Mouse (Mus musculus) G1E (cell line): ENCODE measurements around the gene Klhl2. TPM values are rescaled to one million over a fixed set of nuclear protein-coding genes. Genes with fewer than 3 reads are reported as not detected.

ENCODE experiments used
- ATAC-seq: 2 replicates; pipeline ENCODE4 v1.8.0; 2016; ENCODE audit warnings: mild to moderate bottlenecking; ENCODE audit not compliant: insufficient number of reproducible peaks, poor library complexity, low FRiP score, severe bottlenecking; ENCODE audit errors: extremely low read depth
- DNase-seq: peaks from one replicate; pipeline ENCODE4 v3.0.0; 2012; ENCODE audit warnings: low spot score
- H3K27me3 ChIP-seq: 2 replicates; pipeline ENCODE4 v1.6.1; 2012; ENCODE audit warnings: mild to moderate bottlenecking, low read length, inconsistent platforms; ENCODE audit not compliant: insufficient read depth
- H3K36me3 ChIP-seq: replicated peaks from 2 replicates; pipeline ENCODE3; 2012; ENCODE audit warnings: mild to moderate bottlenecking, inconsistent platforms
- H3K4me1 ChIP-seq: 2 replicates; pipeline ENCODE4 v1.6.1; 2012; ENCODE audit warnings: low read depth, low read length, inconsistent platforms, mixed read lengths; ENCODE audit not compliant: insufficient read depth
- H3K4me3 ChIP-seq: 2 replicates; pipeline ENCODE4 v1.5.1; 2012; ENCODE audit warnings: low read depth, mild to moderate bottlenecking, inconsistent platforms, low read length, moderate library complexity, mixed read lengths
- H3K9me3 ChIP-seq: replicated peaks from 2 replicates; pipeline ENCODE4 v1.6.1; 2012; ENCODE audit warnings: inconsistent platforms
- CTCF ChIP-seq: IDR thresholded peaks from 2 replicates; pipeline ENCODE4 v1.5.1; 2012; ENCODE audit warnings: low read depth, low read length, inconsistent platforms, mixed read lengths
- GATA1 ChIP-seq: IDR thresholded peaks from 2 replicates; pipeline ENCODE4 v1.6.1; 2012; ENCODE audit warnings: borderline replicate concordance, low read length, inconsistent platforms, mixed read lengths
- GATA2 ChIP-seq: IDR thresholded peaks from 2 replicates; pipeline ENCODE4 v1.6.1; 2012; ENCODE audit warnings: low read depth, low read length, inconsistent platforms, borderline replicate concordance
- POLR2AphosphoS5 ChIP-seq: IDR thresholded peaks from 2 replicates; pipeline ENCODE4 v1.6.1; 2012; ENCODE audit warnings: low read depth, low read length, inconsistent platforms; ENCODE audit not compliant: insufficient replicate concordance
- TAL1 ChIP-seq: conservative IDR thresholded peaks from 2 replicates; pipeline ENCODE4 v1.6.1; 2012; ENCODE audit warnings: low read depth, low read length, inconsistent platforms, mixed read lengths
- polyA plus RNA-seq: library from polyadenylated mRNA; stranded (reverse); fragments of >175 nt; gene quantifications from 2 replicates; pipeline ENCODE4 v1.2.3, GENCODE M21; 2012
- total RNA-seq, 2 experiments: library from RNA; stranded (forward) in 1 of 2; stranded (reverse) in 1 of 2; fragments of 200-1000 nt in 1 of 2; fragments of >200 nt in 1 of 2; fragmentation: Nextera tagmentation in 1 of 2; gene quantifications; 2 replicates each; pipeline ENCODE4 v1.2.3; 2014 to 2017

Klhl2 gene
- total and polyA plus RNA-seq, 3 experiments, result 4.2 to 14.2 (median 8.6) TPM

- no peak overlapping the region for H3K4me3 ChIP-seq
- TF ChIP-seq GATA1 (no peak), GATA2 (no peak), CTCF (no peak), POLR2AphosphoS5 (no peak), TAL1 (no peak)
- H3K9me3 ChIP-seq, result no peaks in the 10 kb centered on the region
- H3K4me1 ChIP-seq, result no peaks in the 10 kb centered on the region
- ATAC-seq, result no peak
- peaks cover 8% of the 10 kb centered on the region for H3K36me3 ChIP-seq
- H3K27me3 ChIP-seq, result no peaks in the 10 kb centered on the region
- DNase-seq, result no peak
Observed at GRCm38 (mm10) chr8:64799306-64799705, 50.5 kb downstream of the Klhl2 start.

- no peak for DNase-seq
- no peaks in the 10 kb centered on the region for H3K4me1 ChIP-seq
- H3K27me3 ChIP-seq, result no peaks in the 10 kb centered on the region
- H3K4me3 ChIP-seq, result no peak overlapping the region
- peaks cover 8% of the 10 kb centered on the region for H3K36me3 ChIP-seq
- TF ChIP-seq CTCF (no peak), POLR2AphosphoS5 (no peak), GATA1 (no peak), TAL1 (no peak), GATA2 (no peak)
- ATAC-seq, result no peak
- H3K9me3 ChIP-seq, result no peaks in the 10 kb centered on the region
Observed at GRCm38 (mm10) chr8:64798503-64798902, 51.3 kb downstream of the Klhl2 start.

DNA sequence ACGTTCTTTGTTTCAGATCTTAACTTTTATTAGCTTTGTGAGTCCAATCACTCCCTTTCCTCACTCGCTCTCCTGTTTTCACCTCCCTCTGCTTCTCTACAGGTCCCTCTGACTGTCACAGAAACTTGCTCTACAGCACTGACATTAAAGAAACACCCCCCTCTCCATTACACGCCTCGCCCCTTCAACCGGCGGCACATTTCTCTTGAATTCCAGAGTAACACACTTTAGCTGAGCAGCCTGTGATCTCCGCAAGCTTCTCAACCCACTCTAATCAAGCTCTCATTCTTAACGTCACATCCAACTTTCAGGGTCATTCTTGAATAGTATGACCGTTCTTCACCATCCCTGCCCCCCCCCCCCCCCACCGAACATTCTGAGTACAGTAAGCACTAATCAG lies 52.1 kb downstream of the Klhl2 start:
- no peaks in the 10 kb centered on the region for H3K9me3 ChIP-seq
- no peak for ATAC-seq
- peaks cover 8% of the 10 kb centered on the region for H3K36me3 ChIP-seq
- H3K4me1 ChIP-seq, result no peaks in the 10 kb centered on the region
- no peak for DNase-seq
- no peaks in the 10 kb centered on the region for H3K27me3 ChIP-seq
- H3K4me3 ChIP-seq, result no peak overlapping the region
- TF ChIP-seq GATA1 (no peak), POLR2AphosphoS5 (no peak), CTCF (no peak), GATA2 (no peak), TAL1 (no peak)

GRCm38 (mm10) chr8:64791250-64791881 lies 58.5 kb downstream of the Klhl2 start:
- peaks cover 15% of the 10 kb centered on the region for H3K36me3 ChIP-seq
- TF ChIP-seq GATA2 (no peak), CTCF (no peak), GATA1 (no peak), POLR2AphosphoS5 (no peak), TAL1 (no peak)
- H3K4me3 ChIP-seq, result no peak overlapping the region
- no peak for DNase-seq
- no peaks in the 10 kb centered on the region for H3K27me3 ChIP-seq
- H3K9me3 ChIP-seq, result no peaks in the 10 kb centered on the region
- peaks cover 3% of the 10 kb centered on the region; the same call in 1 of the 2 replicates for H3K4me1 ChIP-seq
- ATAC-seq, result no peak

- peaks cover 15% of the 10 kb centered on the region for H3K36me3 ChIP-seq
- no peak for TF ChIP-seq POLR2AphosphoS5
- DNase-seq, result no peak
- no peaks in the 10 kb centered on the region for H3K9me3 ChIP-seq
- no peak for ATAC-seq
- H3K27me3 ChIP-seq, result no peaks in the 10 kb centered on the region
- peaks cover 4% of the 10 kb centered on the region; the same call in 1 of the 2 replicates for H3K4me1 ChIP-seq
- no peak overlapping the region for H3K4me3 ChIP-seq
Observed at GRCm38 (mm10) chr8:64790418-64790817, 59.4 kb downstream of the Klhl2 start.

DNA sequence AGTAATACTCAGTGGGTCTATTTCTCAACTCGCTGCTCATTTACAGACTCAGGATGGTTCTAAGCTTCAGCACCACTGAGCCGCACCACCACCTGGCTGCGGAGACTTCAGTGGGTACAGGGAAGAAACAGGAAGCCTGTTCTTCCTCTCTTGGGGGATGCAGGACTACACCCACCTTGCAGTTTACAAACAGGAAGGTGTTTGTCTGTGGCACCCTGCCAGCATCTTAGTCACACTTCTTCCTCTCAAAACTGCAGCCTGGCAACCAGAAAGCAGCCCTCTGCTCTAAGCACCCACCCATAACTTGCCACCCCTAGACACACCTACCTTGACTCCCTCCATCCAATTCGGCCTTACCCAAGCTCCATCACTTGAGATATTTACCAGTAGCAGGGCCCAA lies 61.1 kb downstream of the Klhl2 start:
- DNase-seq, result no peak
- TF ChIP-seq GATA1 (no peak), GATA2 (no peak), CTCF (no peak), POLR2AphosphoS5 (no peak), TAL1 (no peak)
- H3K9me3 ChIP-seq, result no peaks in the 10 kb centered on the region
- no peak overlapping the region for H3K4me3 ChIP-seq
- peaks cover 10% of the 10 kb centered on the region; the same call in 1 of the 2 replicates for H3K4me1 ChIP-seq
- no peak for ATAC-seq
- peaks cover 19% of the 10 kb centered on the region for H3K36me3 ChIP-seq
- H3K27me3 ChIP-seq, result no peaks in the 10 kb centered on the region
